Mouse (Mus musculus) midbrain, embryonic 15.5 days (tissue): ENCODE measurements around the gene Nat8f5. TPM values are rescaled to one million over a fixed set of nuclear protein-coding genes. Genes with fewer than 3 reads are reported as not detected.
"Not testable (repeated sequence)": the region's sequence is repeated elsewhere in the genome, so short reads cannot be mapped to it uniquely, and the experiment has no call there.

Experiments used
- ATAC-seq: fragments of 200-750 bp; cut with Nextera tagmentation; replicated peaks from 2 replicates; pipeline ENCODE4 v1.8.0; 2017; ENCODE audit warnings: moderate TSS enrichment
- H3K27ac ChIP-seq: fragments of 300-500 bp; sonication (generic); 2 replicates; pipeline ENCODE4 v1.5.1; 2015; ENCODE audit warnings: mild to moderate bottlenecking, inconsistent platforms
- H3K27me3 ChIP-seq: fragments of 300-500 bp; sonication (generic); replicated peaks from 2 replicates; pipeline ENCODE4 v1.6.1; 2015; ENCODE audit warnings: inconsistent platforms
- H3K36me3 ChIP-seq: fragments of 300-500 bp; sonication (generic); replicated peaks from 2 replicates; pipeline ENCODE4 v1.6.1; 2015; ENCODE audit warnings: inconsistent platforms
- H3K4me1 ChIP-seq: fragments of 300-500 bp; sonication (generic); 2 replicates; pipeline ENCODE4 v1.6.1; 2015; ENCODE audit warnings: inconsistent platforms
- H3K4me2 ChIP-seq: fragments of 300-500 bp; sonication (generic); 2 replicates; pipeline ENCODE4 v1.6.1; 2015; ENCODE audit warnings: inconsistent platforms, mild to moderate bottlenecking, moderate library complexity
- H3K4me3 ChIP-seq: fragments of 300-500 bp; sonication (generic); 2 replicates; pipeline ENCODE4 v1.5.1; 2015; ENCODE audit warnings: mild to moderate bottlenecking, inconsistent platforms
- H3K9ac ChIP-seq: fragments of 300-500 bp; sonication (generic); 2 replicates; pipeline ENCODE4 v1.6.1; 2015; ENCODE audit warnings: mild to moderate bottlenecking, inconsistent platforms
- H3K9me3 ChIP-seq: fragments of 300-500 bp; sonication (generic); 2 replicates; pipeline ENCODE4 v1.6.1; 2016; ENCODE audit warnings: inconsistent platforms
- WGBS: fragments of 180-500 bp; shearing (Covaris S2); methylation state at CpG from one replicate; pipeline ENCODE4 v1.1.7; 2015; ENCODE audit warnings: mixed read lengths; 5-methylcytosine and 5-hydroxymethylcytosine counted together
- polyA plus RNA-seq: library from polyadenylated mRNA; unstranded; fragments of >200 nt; fragmentation: Nextera tagmentation; extraction: Ambion mirVana; gene quantifications from 2 replicates; pipeline ENCODE4 v1.2.1, GENCODE M21; 2015

Gene Nat8f5
- polyA plus RNA-seq, 1 experiment from 2014 or later, result 0.35 TPM

GRCm38 (mm10) chr6:85851062-85851773, 30.4 kb upstream of the Nat8f5 start:
- Histone ChIP-seq H3K27me3 (no peaks in the 10 kb centered on the region), H3K4me3 (no peak overlapping the region), H3K9ac (no peak overlapping the region), H3K4me2 (no peak overlapping the region), H3K4me1 (no peaks in the 10 kb centered on the region), H3K36me3 (no peaks in the 10 kb centered on the region), H3K9me3 (no peaks in the 10 kb centered on the region), H3K27ac (no peak overlapping the region)
- 94% methylated on average over 7 of the region's 7 CpGs for WGBS
- ATAC-seq, result no peak

- no peak for ATAC-seq
- WGBS, result 26% methylated on average over 2 of the region's 2 CpGs
- H3K4me1 ChIP-seq, result no peaks in the 10 kb centered on the region
- no peak overlapping the region for H3K4me3 ChIP-seq
- no peak overlapping the region for H3K4me2 ChIP-seq
- no peaks in the 10 kb centered on the region for H3K9me3 ChIP-seq
- H3K27me3 ChIP-seq, result no peaks in the 10 kb centered on the region
- H3K27ac ChIP-seq, result no peak overlapping the region
- H3K9ac ChIP-seq, result no peak overlapping the region
- H3K36me3 ChIP-seq, result no peaks in the 10 kb centered on the region
Observed at GRCm38 (mm10) chr6:85849240-85849639, 28.5 kb upstream of the Nat8f5 start.

- no peak for ATAC-seq
- Histone ChIP-seq H3K4me3 (no peak overlapping the region), H3K9ac (no peak overlapping the region), H3K4me2 (no peak overlapping the region), H3K9me3 (no peaks in the 10 kb centered on the region), H3K27ac (no peak overlapping the region), H3K4me1 (no peaks in the 10 kb centered on the region), H3K27me3 (no peaks in the 10 kb centered on the region), H3K36me3 (no peaks in the 10 kb centered on the region)
- 91% methylated on average over 4 of the region's 4 CpGs for WGBS
Observed at GRCm38 (mm10) chr6:85848140-85848539, 27.4 kb upstream of the Nat8f5 start.

DNA sequence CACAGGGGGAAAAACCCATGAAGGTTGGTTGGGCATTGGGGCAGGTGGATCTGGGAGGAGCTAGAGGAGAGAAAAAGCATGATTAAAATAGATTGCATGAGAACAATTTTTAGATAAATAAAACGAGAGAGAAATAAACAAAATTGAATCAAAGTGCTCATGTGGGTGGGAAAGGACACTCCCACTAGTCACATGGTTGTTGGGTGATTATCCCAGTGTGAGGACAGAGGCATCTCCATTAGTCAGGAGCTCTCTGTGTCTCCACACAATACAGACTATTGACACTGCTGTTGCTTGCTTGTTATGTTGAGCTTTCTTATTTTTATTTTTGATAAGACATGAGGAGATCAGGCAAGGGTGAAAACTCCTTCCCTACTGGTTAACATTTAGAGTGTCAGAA, 26.1 kb upstream of the Nat8f5 start:
- no peak overlapping the region for H3K4me3 ChIP-seq
- no peaks in the 10 kb centered on the region for H3K27me3 ChIP-seq
- H3K9ac ChIP-seq, result no peak overlapping the region
- no peaks in the 10 kb centered on the region for H3K9me3 ChIP-seq
- 43% methylated on average over 1 of the region's 1 CpGs for WGBS
- H3K4me1 ChIP-seq, result no peaks in the 10 kb centered on the region
- no peak overlapping the region for H3K4me2 ChIP-seq
- H3K27ac ChIP-seq, result no peak overlapping the region
- H3K36me3 ChIP-seq, result no peaks in the 10 kb centered on the region
- no peak for ATAC-seq

DNA sequence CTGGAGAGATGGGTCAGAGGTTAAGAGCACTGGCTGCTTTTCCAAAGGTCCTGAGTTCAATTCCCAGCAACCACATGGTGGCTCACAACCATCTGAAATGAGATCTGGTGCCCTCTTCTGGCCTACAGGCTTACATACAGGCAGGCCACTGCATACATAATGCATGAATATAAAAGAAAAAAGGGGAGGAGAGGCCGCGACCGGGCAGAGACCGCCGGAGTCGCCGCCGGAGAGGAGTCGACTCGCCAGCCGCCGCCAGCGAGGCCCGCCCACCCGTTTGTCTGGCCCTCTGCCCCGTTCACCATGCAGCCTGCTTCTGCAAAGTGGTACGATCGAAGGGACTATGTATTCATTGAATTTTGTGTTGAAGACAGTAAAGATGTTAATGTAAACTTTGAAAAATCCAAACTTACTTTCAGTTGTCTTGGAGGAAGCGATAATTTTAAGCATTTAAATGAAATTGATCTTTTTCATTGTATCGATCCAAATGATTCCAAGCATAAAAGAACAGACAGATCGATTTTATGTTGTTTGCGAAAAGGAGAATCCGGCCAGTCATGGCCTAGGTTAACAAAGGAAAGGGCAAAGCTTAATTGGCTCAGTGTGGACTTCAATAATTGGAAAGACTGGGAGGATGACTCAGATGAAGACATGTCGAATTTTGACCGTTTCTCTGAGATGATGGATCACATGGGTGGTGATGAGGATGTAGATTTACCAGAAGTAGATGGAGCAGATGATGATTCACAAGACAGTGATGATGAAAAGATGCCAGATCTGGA, 23.1 kb upstream of the Nat8f5 start:
- not testable (repeated sequence) for H3K4me3 ChIP-seq, H3K27me3 ChIP-seq, H3K4me2 ChIP-seq, H3K9ac ChIP-seq, H3K9me3 ChIP-seq, ATAC-seq, H3K27ac ChIP-seq, H3K4me1 ChIP-seq, H3K36me3 ChIP-seq
- WGBS, result 66% methylated on average over 25 of the region's 25 CpGs

- Histone ChIP-seq H3K4me2 (no peak overlapping the region), H3K9me3 (no peaks in the 10 kb centered on the region), H3K4me3 (no peak overlapping the region), H3K9ac (no peak overlapping the region), H3K36me3 (no peaks in the 10 kb centered on the region), H3K27ac (no peak overlapping the region), H3K4me1 (no peaks in the 10 kb centered on the region), H3K27me3 (no peaks in the 10 kb centered on the region)
- no peak for ATAC-seq
- 22% methylated on average over 4 of the region's 4 CpGs for WGBS
Observed at GRCm38 (mm10) chr6:85839982-85840381, 19.2 kb upstream of the Nat8f5 start.

DNA sequence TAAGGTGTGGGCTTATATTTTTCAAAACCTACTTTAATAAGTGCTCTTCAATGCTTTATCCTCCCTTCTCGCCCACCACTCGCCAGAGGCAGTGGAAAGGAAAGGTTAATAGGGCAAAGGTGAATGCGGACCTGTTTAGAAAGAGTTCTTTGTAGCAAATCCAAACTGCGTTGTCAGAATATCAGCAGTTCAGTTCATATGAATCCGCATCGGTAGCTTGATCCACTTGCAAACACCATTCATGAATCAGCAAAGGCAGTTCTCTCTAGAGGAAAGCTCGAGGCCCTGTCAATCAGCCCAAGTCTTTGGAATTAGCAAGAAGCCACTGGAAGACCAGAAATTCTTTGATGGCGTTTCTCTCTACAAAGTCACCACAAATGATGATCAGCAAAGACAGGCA, 17.9 kb upstream of the Nat8f5 start:
- Histone ChIP-seq H3K27me3 (no peaks in the 10 kb centered on the region), H3K9ac (no peak overlapping the region), H3K27ac (no peak overlapping the region), H3K4me1 (no peaks in the 10 kb centered on the region), H3K4me2 (no peak overlapping the region), H3K36me3 (no peaks in the 10 kb centered on the region), H3K4me3 (no peak overlapping the region), H3K9me3 (no peaks in the 10 kb centered on the region)
- no peak for ATAC-seq
- 54% methylated on average over 8 of the region's 8 CpGs for WGBS

- not testable (repeated sequence) for H3K27me3 ChIP-seq, H3K4me1 ChIP-seq, H3K27ac ChIP-seq, ATAC-seq, H3K36me3 ChIP-seq, H3K9ac ChIP-seq, H3K4me3 ChIP-seq, H3K9me3 ChIP-seq
- H3K4me2 ChIP-seq, result peak overlapping the region; percentile 9; the same call in 1 of the 2 replicates
- 3% methylated on average over 5 of the region's 12 CpGs for WGBS
Observed at GRCm38 (mm10) chr6:85837307-85837706, 16.5 kb upstream of the Nat8f5 start.

DNA sequence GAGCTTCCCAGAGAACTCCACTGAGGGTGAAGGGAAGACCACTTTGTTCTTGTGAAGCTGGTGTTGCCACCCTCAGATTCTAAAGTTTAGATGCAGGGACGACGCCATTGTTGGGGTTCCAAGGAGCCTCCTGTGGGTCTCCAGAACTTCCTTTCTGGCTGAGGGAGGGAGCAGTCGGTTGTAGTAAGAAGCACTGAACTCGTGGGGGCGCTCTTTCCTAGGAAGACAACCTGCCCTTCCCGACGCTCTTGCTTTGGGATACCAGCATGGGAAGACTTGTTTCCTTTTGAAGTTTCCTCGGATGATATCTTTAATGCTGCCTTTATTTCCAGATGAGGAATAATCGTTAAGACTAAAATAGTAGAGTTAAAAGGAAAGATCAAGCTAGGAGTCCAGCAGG, 16.1 kb upstream of the Nat8f5 start:
- ATAC-seq, H3K4me1 ChIP-seq, H3K4me3 ChIP-seq, H3K4me2 ChIP-seq, H3K27me3 ChIP-seq, H3K9ac ChIP-seq, H3K27ac ChIP-seq, H3K9me3 ChIP-seq, H3K36me3 ChIP-seq: not testable (repeated sequence)
- WGBS, result 19% methylated on average over 9 of the region's 9 CpGs

GRCm38 (mm10) chr6:85836098-85836497, 15.3 kb upstream of the Nat8f5 start:
- not testable (repeated sequence) for H3K4me2 ChIP-seq, H3K27ac ChIP-seq, H3K27me3 ChIP-seq, H3K4me1 ChIP-seq, ATAC-seq, H3K9me3 ChIP-seq, H3K36me3 ChIP-seq, H3K9ac ChIP-seq, H3K4me3 ChIP-seq
- 79% methylated on average over 5 of the region's 5 CpGs for WGBS

GRCm38 (mm10) chr6:85835104-85835503, 14.3 kb upstream of the Nat8f5 start:
- ATAC-seq, result not testable (repeated sequence)

GRCm38 (mm10) chr6:85834504-85835100, 13.8 kb upstream of the Nat8f5 start:
- H3K4me3 ChIP-seq, ATAC-seq, H3K36me3 ChIP-seq, H3K9me3 ChIP-seq, H3K27ac ChIP-seq, H3K27me3 ChIP-seq, H3K4me2 ChIP-seq, H3K9ac ChIP-seq, H3K4me1 ChIP-seq: not testable (repeated sequence)

More at GRCm38 (mm10) chr6:85835104-85835503, 14.3 kb upstream of the Nat8f5 start:
- not testable (repeated sequence) for H3K4me3 ChIP-seq, H3K9me3 ChIP-seq, H3K27ac ChIP-seq, H3K4me2 ChIP-seq, H3K36me3 ChIP-seq, H3K9ac ChIP-seq, H3K4me1 ChIP-seq, H3K27me3 ChIP-seq
- whole genome bisulfite sequencing, result 80% methylated on average over 1 of the region's 2 CpGs
